Mouse (Mus musculus): ENCODE measurements around the gene Dnajb2.

Gene Dnajb2

GRCm38 (mm10) chr1:75250498-75250897 is 14.3 kb downstream of the Dnajb2 start:
- peak; percentile 52 for DNase-seq (ENCODE audit: low read depth, low spot score)

- peak; percentile 91 for DNase-seq (ENCODE audit: low read depth, low spot score)
Observed at GRCm38 (mm10) chr1:75251112-75251970, 15.1 kb downstream of the Dnajb2 start.

GRCm38 (mm10) chr1:75252308-75252707 is 16.1 kb downstream of the Dnajb2 start:
- DNase-seq (ENCODE audit: low read depth, low spot score) = no peak

- peak; percentile 71 for DNase-seq (ENCODE audit: low read depth, low spot score)
Observed at GRCm38 (mm10) chr1:75253029-75253428, 16.8 kb downstream of the Dnajb2 start.

- peak; percentile 84 for DNase-seq (ENCODE audit: low read depth, low spot score)
Observed at GRCm38 (mm10) chr1:75253849-75254624, 17.8 kb downstream of the Dnajb2 start.

- no peak for DNase-seq (ENCODE audit: low read depth, low spot score)
Observed at GRCm38 (mm10) chr1:75254625-75255013, 18.4 kb downstream of the Dnajb2 start.

GRCm38 (mm10) chr1:75255516-75256046 is 19.4 kb downstream of the Dnajb2 start:
- no peak for DNase-seq (ENCODE audit: low read depth, low spot score)

GRCm38 (mm10) chr1:75261278-75261677 is 25.1 kb downstream of the Dnajb2 start:
- DNase-seq (ENCODE audit: low read depth, low spot score) = no peak

- DNase-seq (ENCODE audit: low read depth, low spot score) = peak; percentile 87
Observed at GRCm38 (mm10) chr1:75262969-75263951, 27.1 kb downstream of the Dnajb2 start.

GRCm38 (mm10) chr1:75264091-75264880 is 28.1 kb downstream of the Dnajb2 start, which contains the start of gene Ptprn:
TSS of gene Ptprn (minus strand) at chr1:75264502.
- peak; percentile 54 for DNase-seq (ENCODE audit: low read depth, low spot score)

- peak; percentile 74 for DNase-seq (ENCODE audit: low read depth, low spot score)
Observed at GRCm38 (mm10) chr1:75277195-75278188, 41.3 kb downstream of the Dnajb2 start.

- no peak for DNase-seq (ENCODE audit: low read depth, low spot score)
Observed at GRCm38 (mm10) chr1:75278228-75278627, 42.0 kb downstream of the Dnajb2 start, which contains the start of gene Resp18. TSS of gene Resp18 (minus strand) at chr1:75278415.

GRCm38 (mm10) chr1:75283017-75283416 is 46.8 kb downstream of the Dnajb2 start:
- DNase-seq (ENCODE audit: low read depth, low spot score) = no peak

GRCm38 (mm10) chr1:75284911-75285310 is 48.7 kb downstream of the Dnajb2 start:
- DNase-seq (ENCODE audit: low read depth, low spot score) = no peak

- no peak for DNase-seq (ENCODE audit: low read depth, low spot score)
Observed at GRCm38 (mm10) chr1:75289376-75289775, 53.2 kb downstream of the Dnajb2 start.

- no peak for DNase-seq (ENCODE audit: low read depth, low spot score)
Observed at GRCm38 (mm10) chr1:75289888-75290431, 53.8 kb downstream of the Dnajb2 start.

- peak; percentile 24 for DNase-seq (ENCODE audit: low read depth, low spot score)
Observed at GRCm38 (mm10) chr1:75290582-75290981, 54.4 kb downstream of the Dnajb2 start.

- no peak for DNase-seq (ENCODE audit: low read depth, low spot score)
Observed at GRCm38 (mm10) chr1:75291321-75291720, 55.1 kb downstream of the Dnajb2 start.

All from ZHBTc4 (cell line).